Mouse (Mus musculus): Measurements from ENCODE around the gene Cadm1. TPM values are rescaled to one million over a fixed set of nuclear protein-coding genes. Genes with fewer than 3 reads are reported as not detected.

Gene Cadm1
- polyA plus RNA-seq, 1 experiment from 2014 or later = 86.8 TPM

GRCm38 (mm10) chr9:47770836-47771235 lies 240.9 kb downstream of the Cadm1 start:
- in situ Hi-C loops (cut with MboI; ENCODE audit: low pct_unique_long_range_greater_than_20kb) = no loop called here
- H3K27me3 ChIP-seq = no peaks in the 10 kb centered on the region
- ChIA-PET CTCF (interaction anchor here (1.5 kb wide), 1 partner anchor 10 kb away, joined by 5 read pairs; no protein-coding TSS in a partner anchor), POLR2A (no interaction called here)
- TF ChIP-seq CTCF (IDR thresholded peaks at IDR 0.05) = no peak
- ATAC-seq (no peak), DNase-seq (ENCODE audit: low read depth, low spot score) (no peak)

GRCm38 (mm10) chr9:47771953-47772352 lies 242.0 kb downstream of the Cadm1 start:
- DNase-seq (ENCODE audit: low read depth, low spot score) (no peak), ATAC-seq (no peak)
- ChIA-PET CTCF (no interaction called here), POLR2A (no interaction called here)
- no peaks in the 10 kb centered on the region for H3K27me3 ChIP-seq
- in situ Hi-C loops (cut with MboI; ENCODE audit: low pct_unique_long_range_greater_than_20kb) = no loop called here
- TF ChIP-seq CTCF (IDR thresholded peaks at IDR 0.05) = no peak

- ChIA-PET POLR2A (no interaction called here), CTCF (interaction anchor here (1.5 kb wide), 1 partner anchor 12 kb away, joined by 5 read pairs; no protein-coding TSS in a partner anchor)
- ATAC-seq (no peak), DNase-seq (ENCODE audit: low read depth, low spot score) (no peak)
- no peak for TF ChIP-seq CTCF (IDR thresholded peaks at IDR 0.05)
- in situ Hi-C loops (cut with MboI; ENCODE audit: low pct_unique_long_range_greater_than_20kb) = no loop called here
- no peaks in the 10 kb centered on the region for H3K27me3 ChIP-seq
Observed at GRCm38 (mm10) chr9:47772750-47773149, 242.8 kb downstream of the Cadm1 start.

GRCm38 (mm10) chr9:47776941-47777919 lies 247.3 kb downstream of the Cadm1 start:
- DNase-seq (ENCODE audit: low read depth, low spot score) = no peak
- no peaks in the 10 kb centered on the region for H3K27me3 ChIP-seq
- ATAC-seq = no peak
- in situ Hi-C loops (cut with MboI; ENCODE audit: low pct_unique_long_range_greater_than_20kb) = no loop called here
- TF ChIP-seq CTCF (IDR thresholded peaks at IDR 0.05) = no peak
- ChIA-PET CTCF (interaction anchor here (1.1 kb wide), 1 partner anchor 15 kb away, joined by 3 read pairs; no protein-coding TSS in a partner anchor), POLR2A (no interaction called here)

GRCm38 (mm10) chr9:47778438-47778837 lies 248.5 kb downstream of the Cadm1 start:
- in situ Hi-C loops (cut with MboI; ENCODE audit: low pct_unique_long_range_greater_than_20kb) = no loop called here
- ATAC-seq (no peak), DNase-seq (ENCODE audit: low read depth, low spot score) (no peak)
- POLR2A ChIA-PET = no interaction called here
- no peak for TF ChIP-seq CTCF (IDR thresholded peaks at IDR 0.05)
- H3K27me3 ChIP-seq = no peaks in the 10 kb centered on the region
- CTCF ChIA-PET = interaction anchor here (1.1 kb wide), 1 partner anchor 14 kb away, joined by 3 read pairs; no protein-coding TSS in a partner anchor

- in situ Hi-C loops (cut with MboI; ENCODE audit: low pct_unique_long_range_greater_than_20kb) = no loop called here
- CTCF ChIA-PET = interaction anchor here (1.4 kb wide), 1 partner anchor 17 kb away, joined by 3 read pairs; no protein-coding TSS in a partner anchor
- no peak for TF ChIP-seq CTCF (IDR thresholded peaks at IDR 0.05)
- no peak for DNase-seq (ENCODE audit: low read depth, low spot score)
- no peaks in the 10 kb centered on the region for H3K27me3 ChIP-seq
- POLR2A ChIA-PET = interaction anchor here (1.5 kb wide), 1 partner anchor 9 kb away, joined by 3 read pairs; no protein-coding TSS in a partner anchor
- no peak for ATAC-seq
Observed at GRCm38 (mm10) chr9:47779291-47779690, 249.3 kb downstream of the Cadm1 start.

- DNase-seq (ENCODE audit: low read depth, low spot score) (no peak), ATAC-seq (no peak)
- H3K27me3 ChIP-seq = no peaks in the 10 kb centered on the region
- ChIA-PET CTCF (no interaction called here), POLR2A (no interaction called here)
- in situ Hi-C loops (cut with MboI; ENCODE audit: low pct_unique_long_range_greater_than_20kb) = no loop called here
- TF ChIP-seq CTCF (IDR thresholded peaks at IDR 0.05) = no peak
Observed at GRCm38 (mm10) chr9:47786642-47787041, 256.7 kb downstream of the Cadm1 start.

- CTCF ChIA-PET = interaction anchor here (1.0 to 1.2 kb wide), 2 partner anchors 11 to 15 kb away, joined by 3 to 4 read pairs; no protein-coding TSS in a partner anchor
- TF ChIP-seq CTCF (IDR thresholded peaks at IDR 0.05) = no peak
- DNase-seq (ENCODE audit: low read depth, low spot score) = no peak
- POLR2A ChIA-PET = no interaction called here
- ATAC-seq = no peak
- no peaks in the 10 kb centered on the region for H3K27me3 ChIP-seq
- in situ Hi-C loops (cut with MboI; ENCODE audit: low pct_unique_long_range_greater_than_20kb) = no loop called here
Observed at GRCm38 (mm10) chr9:47798478-47798877, 268.5 kb downstream of the Cadm1 start.

GRCm38 (mm10) chr9:47801242-47801641 lies 271.3 kb downstream of the Cadm1 start:
- DNase-seq (ENCODE audit: low read depth, low spot score) = no peak
- CTCF ChIA-PET = interaction anchor here (1.2 to 1.4 kb wide), 2 partner anchors 10 to 12 kb away, joined by 3 read pairs; no protein-coding TSS in a partner anchor
- no peaks in the 10 kb centered on the region for H3K27me3 ChIP-seq
- in situ Hi-C loops (cut with MboI; ENCODE audit: low pct_unique_long_range_greater_than_20kb) = no loop called here
- POLR2A ChIA-PET = no interaction called here
- TF ChIP-seq CTCF (IDR thresholded peaks at IDR 0.05) = no peak
- no peak for ATAC-seq

GRCm38 (mm10) chr9:47802527-47802926 lies 272.6 kb downstream of the Cadm1 start:
- CTCF ChIA-PET = interaction anchor here (0.7 to 1.4 kb wide), 2 partner anchors 11 to 14 kb away, joined by 3 read pairs; no protein-coding TSS in a partner anchor
- no peak for TF ChIP-seq CTCF (IDR thresholded peaks at IDR 0.05)

More at GRCm38 (mm10) chr9:47802527-47802926, 272.6 kb downstream of the Cadm1 start:
- DNase-seq (ENCODE audit: low read depth, low spot score) (no peak), ATAC-seq (no peak)
- in situ Hi-C loops (cut with MboI; ENCODE audit: low pct_unique_long_range_greater_than_20kb) = no loop called here
- POLR2A ChIA-PET = no interaction called here
- no peaks in the 10 kb centered on the region for H3K27me3 ChIP-seq

Data from Patski (cell line).